Mouse (Mus musculus) thymus, adult 2 months (tissue): ENCODE measurements around the gene Ceacam14. TPM values are rescaled to one million over a fixed set of nuclear protein-coding genes. Genes with fewer than 3 reads are reported as not detected.

ENCODE experiments used
- DNase-seq: peaks from one replicate; pipeline ENCODE4 v3.0.0; 2021
- H3K27ac ChIP-seq: fragments of 200-500 bp; 2 replicates; pipeline ENCODE4 v1.5.1; 2012; ENCODE audit warnings: low read length, control low read depth; ENCODE audit not compliant: control insufficient read depth, insufficient read depth
- H3K27me3 ChIP-seq: fragments of 200-500 bp; 2 replicates; pipeline ENCODE4 v1.6.1; 2012; ENCODE audit warnings: mild to moderate bottlenecking, low read length, moderate library complexity, mixed read lengths; ENCODE audit not compliant: control insufficient read depth, insufficient read depth
- H3K36me3 ChIP-seq: fragments of 200-500 bp; 2 replicates; pipeline ENCODE4 v1.6.1; 2012; ENCODE audit warnings: mild to moderate bottlenecking, low read length, moderate library complexity; ENCODE audit not compliant: control insufficient read depth, insufficient read depth
- H3K4me1 ChIP-seq: fragments of 200-500 bp; replicated peaks from 2 replicates; pipeline ENCODE4 v1.6.1; 2012; ENCODE audit warnings: low read length; ENCODE audit not compliant: control insufficient read depth, insufficient read depth
- H3K4me3 ChIP-seq: fragments of 200-500 bp; 2 replicates; pipeline ENCODE4 v1.5.1; 2012; ENCODE audit warnings: mild to moderate bottlenecking, low read length, control low read depth, moderate library complexity; ENCODE audit not compliant: control insufficient read depth, insufficient read depth
- CTCF ChIP-seq: fragments of 200-500 bp; IDR thresholded peaks from 2 replicates; pipeline ENCODE4 v1.5.1; 2012; ENCODE audit warnings: mild to moderate bottlenecking, control low read depth, low read length, moderate library complexity, borderline replicate concordance; ENCODE audit not compliant: control insufficient read depth, poor library complexity, insufficient read depth; ENCODE audit errors: extremely low read depth
- POLR2A ChIP-seq: fragments of 200-500 bp; IDR thresholded peaks from 2 replicates; pipeline ENCODE4 v1.6.1; 2012; ENCODE audit warnings: mild to moderate bottlenecking, low read length, control low read depth, moderate library complexity; ENCODE audit not compliant: control insufficient read depth, poor library complexity, insufficient read depth; ENCODE audit errors: extremely low read depth
- WGBS: fragments of 180-500 bp; shearing (Covaris S2); methylation state at CpG from one replicate; pipeline ENCODE4 v1.1.7; 2018; 5-methylcytosine and 5-hydroxymethylcytosine counted together
- polyA plus RNA-seq: library from polyadenylated mRNA; depleted of rRNA; stranded (reverse); fragments of >200 nt; gene quantifications from 2 replicates; pipeline ENCODE4 v1.2.3, GENCODE M21; 2012; rRNA removed

Gene Ceacam14
- polyA plus RNA-seq, result not detected in 2 replicates

DNA sequence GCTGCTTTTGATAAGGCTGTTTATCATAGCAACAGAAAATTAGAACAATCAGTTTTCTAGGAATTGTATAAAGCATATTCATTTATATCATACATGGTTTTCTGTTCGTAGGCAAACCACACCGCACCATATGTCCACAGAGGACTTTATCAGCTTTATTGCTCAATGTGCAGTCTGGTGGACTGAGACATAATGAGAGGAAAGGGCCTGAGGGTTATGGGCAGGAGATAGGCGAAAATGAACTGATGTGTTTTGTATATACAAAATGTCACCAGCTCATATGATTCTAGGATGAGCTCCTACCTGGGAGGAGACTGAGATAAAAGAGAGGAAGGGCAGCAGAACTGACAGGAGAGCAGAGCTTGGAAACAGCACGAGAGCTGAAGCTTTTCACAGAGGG is at the start of gene Ceacam14:
Ceacam14 (plus strand) TSS at position 301 of the 400 bp plus-strand sequence.
- Histone ChIP-seq H3K4me3 (no peak within 1 kb of the TSS), H3K27me3 (no peaks in the 10 kb centered on the region), H3K4me1 (no peaks in the 10 kb centered on the region), H3K27ac (no peak within 1 kb of the TSS), H3K36me3 (no peaks in the 10 kb centered on the region)
- no peak for TF ChIP-seq CTCF
- TF ChIP-seq POLR2A, result no peak
- WGBS, result 79% methylated on average over 4 of the region's 4 CpGs
- no peak for DNase-seq

Other genes with a start within 250 kb of the Ceacam14 start
- not detected in 2 replicates for gene Ceacam5, start 99.4 kb upstream of the Ceacam14 start, polyA plus RNA-seq
- not detected in 2 replicates for gene Gm5155, start 59.1 kb downstream of the Ceacam14 start, polyA plus RNA-seq
- gene Ceacam11, start 159.5 kb downstream of the Ceacam14 start, polyA plus RNA-seq, result 0.20 TPM in 1 of 2 replicates, not detected in the other
- 0.13 TPM in 1 of 2 replicates, not detected in the other for gene Ceacam13, start 197.3 kb downstream of the Ceacam14 start, polyA plus RNA-seq